Mouse (Mus musculus): ENCODE measurements at regions not wholly inside any gene's neighbourhood (a gene's known extent, or its start where the extent isn't known, plus 50 kb on each side); places are given as distances from the start of the nearest gene placed in this dataset.

DNA sequence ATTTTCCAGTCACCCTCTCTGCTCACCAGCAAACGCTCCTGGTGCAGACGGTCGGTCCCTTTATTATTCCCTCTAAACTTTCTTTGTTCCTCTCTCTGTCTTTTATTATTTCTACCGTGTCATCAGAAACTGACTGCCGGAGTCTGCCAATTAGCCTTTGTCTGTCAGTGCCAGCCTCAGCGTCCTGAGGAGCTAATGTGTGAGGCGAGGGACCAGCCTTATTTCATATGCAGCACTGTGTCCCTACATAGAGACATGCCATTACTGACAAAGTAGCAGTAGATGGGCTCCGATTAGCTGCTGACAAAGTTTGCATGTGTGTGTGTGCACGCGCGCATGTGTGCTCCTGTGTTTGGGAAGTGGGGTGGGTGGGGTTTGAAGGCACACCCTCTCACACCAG lies 82.6 kb upstream of the Zfp64 start:
- Histone ChIP-seq H3K36me3 (ENCODE audit: control insufficient read depth, insufficient read depth, low read length) (no peaks in the 10 kb centered on the region), H3K9me3 (ENCODE audit: control insufficient read depth, low read length) (no peaks in the 10 kb centered on the region), H3K27ac (ENCODE audit: low read length) (no peak overlapping the region), H3K9ac (ENCODE audit: low read length) (no peak overlapping the region), H3K4me1 (replicated peaks; ENCODE audit: control insufficient read depth, insufficient read depth, low read length) (no peaks in the 10 kb centered on the region), H3K4me3 (ENCODE audit: low read length) (no peak overlapping the region), H3K4me2 (ENCODE audit: low read depth, low read length) (no peak overlapping the region), H3K27me3 (ENCODE audit: control insufficient read depth, insufficient read depth, low read depth, low read length) (no peaks in the 10 kb centered on the region)
- 85% methylated on average over 11 of the region's 11 CpGs for WGBS
- ATAC-seq (ENCODE audit: low read depth): no peak

DNA sequence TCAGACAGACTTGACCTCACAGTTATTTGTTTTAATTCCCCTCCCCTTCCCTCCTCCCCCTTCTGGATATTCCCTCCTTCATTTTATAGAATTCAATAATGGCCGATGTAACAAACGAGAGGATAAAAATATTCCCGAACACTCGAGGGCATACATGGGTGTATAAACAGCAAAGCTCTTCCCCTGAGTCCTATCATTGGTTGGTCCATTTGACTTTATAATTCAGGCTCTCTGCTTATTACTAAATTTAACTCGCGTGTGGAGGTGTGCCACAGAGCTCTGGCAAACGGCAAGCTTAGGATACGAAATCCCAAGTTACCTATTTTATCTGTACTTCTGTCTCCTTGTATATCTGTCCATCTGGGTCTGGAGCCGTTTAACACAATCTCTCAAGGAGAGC lies 82.1 kb upstream of the Zfp64 start:
- no peaks in the 10 kb centered on the region for H3K36me3 ChIP-seq (ENCODE audit: control insufficient read depth, insufficient read depth, low read length)
- H3K9me3 ChIP-seq (ENCODE audit: control insufficient read depth, low read length): no peaks in the 10 kb centered on the region
- no peak overlapping the region for H3K4me3 ChIP-seq (ENCODE audit: low read length)
- no peaks in the 10 kb centered on the region for H3K4me1 ChIP-seq (replicated peaks; ENCODE audit: control insufficient read depth, insufficient read depth, low read length)
- WGBS: 76% methylated on average over 9 of the region's 9 CpGs
- no peak for ATAC-seq (ENCODE audit: low read depth)
- H3K27ac ChIP-seq (ENCODE audit: low read length): no peak overlapping the region
- H3K9ac ChIP-seq (ENCODE audit: low read length): no peak overlapping the region
- H3K4me2 ChIP-seq (ENCODE audit: low read depth, low read length): no peak overlapping the region
- no peaks in the 10 kb centered on the region for H3K27me3 ChIP-seq (ENCODE audit: control insufficient read depth, insufficient read depth, low read depth, low read length)

DNA sequence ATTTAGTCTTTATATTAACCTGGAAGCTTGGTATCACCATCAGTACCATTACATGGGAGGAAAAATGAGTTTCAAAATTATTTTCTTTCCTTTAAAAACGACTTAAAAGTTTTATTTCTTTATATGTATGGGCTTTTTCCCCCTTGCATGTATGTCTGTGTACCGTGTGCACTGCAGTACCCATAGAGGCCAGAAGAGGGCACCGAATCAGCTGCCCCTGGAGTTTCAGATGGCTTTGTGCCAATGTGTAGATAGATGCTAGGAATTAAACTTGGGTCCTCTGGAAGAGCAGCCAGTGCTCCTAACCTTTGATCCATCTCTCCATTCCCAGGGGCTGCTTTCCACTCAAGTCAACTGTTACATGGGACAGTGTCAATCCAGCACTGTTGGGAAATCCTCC lies 79.9 kb upstream of the Zfp64 start:
- no peak for ATAC-seq (ENCODE audit: low read depth)
- 42% methylated on average over 3 of the region's 3 CpGs for WGBS
- H3K9me3 ChIP-seq (ENCODE audit: control insufficient read depth, low read length): no peaks in the 10 kb centered on the region
- H3K36me3 ChIP-seq (ENCODE audit: control insufficient read depth, insufficient read depth, low read length): no peaks in the 10 kb centered on the region
- no peaks in the 10 kb centered on the region for H3K4me1 ChIP-seq (replicated peaks; ENCODE audit: control insufficient read depth, insufficient read depth, low read length)
- H3K27ac ChIP-seq (ENCODE audit: low read length): no peak overlapping the region
- H3K27me3 ChIP-seq (ENCODE audit: control insufficient read depth, insufficient read depth, low read depth, low read length): no peaks in the 10 kb centered on the region
- no peak overlapping the region for H3K4me3 ChIP-seq (ENCODE audit: low read length)
- H3K9ac ChIP-seq (ENCODE audit: low read length): no peak overlapping the region
- H3K4me2 ChIP-seq (ENCODE audit: low read depth, low read length): no peak overlapping the region

DNA sequence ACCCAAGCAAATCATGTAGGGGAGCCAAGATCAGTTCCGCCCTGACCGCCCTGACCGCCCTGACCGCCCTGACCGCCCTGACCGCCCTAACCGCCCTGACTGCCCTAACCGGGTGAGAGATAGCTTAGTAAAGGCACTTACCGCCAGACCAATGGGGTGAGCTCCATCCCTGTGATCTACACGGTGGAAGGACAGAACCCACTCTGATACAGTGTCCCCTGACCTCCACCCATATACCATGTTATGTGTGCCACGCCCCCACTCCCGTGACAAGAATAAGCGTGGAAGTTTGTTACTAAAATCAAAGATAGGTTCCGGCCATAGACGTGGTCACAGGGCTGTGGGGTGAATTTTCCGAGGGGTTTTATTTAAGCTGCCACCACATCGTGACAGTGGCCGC lies 78.6 kb upstream of the Zfp64 start:
- no peak overlapping the region for H3K4me2 ChIP-seq (ENCODE audit: low read depth, low read length)
- H3K27me3 ChIP-seq (ENCODE audit: control insufficient read depth, insufficient read depth, low read depth, low read length): no peaks in the 10 kb centered on the region
- no peak for ATAC-seq (ENCODE audit: low read depth)
- H3K9me3 ChIP-seq (ENCODE audit: control insufficient read depth, low read length): no peaks in the 10 kb centered on the region
- H3K27ac ChIP-seq (ENCODE audit: low read length): no peak overlapping the region
- H3K4me3 ChIP-seq (ENCODE audit: low read length): no peak overlapping the region
- H3K4me1 ChIP-seq (replicated peaks; ENCODE audit: control insufficient read depth, insufficient read depth, low read length): no peaks in the 10 kb centered on the region
- no peak overlapping the region for H3K9ac ChIP-seq (ENCODE audit: low read length)
- H3K36me3 ChIP-seq (ENCODE audit: control insufficient read depth, insufficient read depth, low read length): no peaks in the 10 kb centered on the region
- WGBS: 57% methylated on average over 18 of the region's 18 CpGs

DNA sequence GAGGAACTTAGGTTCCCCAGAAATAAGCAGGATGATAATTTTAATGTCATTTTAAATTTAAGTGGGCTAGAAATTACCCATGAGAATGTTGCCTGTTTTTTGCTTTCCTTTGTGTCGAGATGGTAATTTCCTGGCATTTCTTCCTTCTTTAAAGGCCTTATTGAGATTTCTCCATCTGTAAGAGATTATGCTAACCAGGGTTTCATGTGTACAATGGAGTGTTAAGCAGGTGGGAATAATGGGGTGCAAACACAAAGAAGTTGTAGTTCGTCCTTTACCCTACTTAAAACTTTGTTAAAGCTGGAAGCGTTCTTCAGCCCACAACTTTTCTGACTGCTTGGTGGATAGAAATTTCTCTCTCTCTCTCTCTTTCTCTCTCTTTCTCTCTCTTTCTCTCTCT lies 77.8 kb upstream of the Zfp64 start:
- no peak for ATAC-seq (ENCODE audit: low read depth)

DNA sequence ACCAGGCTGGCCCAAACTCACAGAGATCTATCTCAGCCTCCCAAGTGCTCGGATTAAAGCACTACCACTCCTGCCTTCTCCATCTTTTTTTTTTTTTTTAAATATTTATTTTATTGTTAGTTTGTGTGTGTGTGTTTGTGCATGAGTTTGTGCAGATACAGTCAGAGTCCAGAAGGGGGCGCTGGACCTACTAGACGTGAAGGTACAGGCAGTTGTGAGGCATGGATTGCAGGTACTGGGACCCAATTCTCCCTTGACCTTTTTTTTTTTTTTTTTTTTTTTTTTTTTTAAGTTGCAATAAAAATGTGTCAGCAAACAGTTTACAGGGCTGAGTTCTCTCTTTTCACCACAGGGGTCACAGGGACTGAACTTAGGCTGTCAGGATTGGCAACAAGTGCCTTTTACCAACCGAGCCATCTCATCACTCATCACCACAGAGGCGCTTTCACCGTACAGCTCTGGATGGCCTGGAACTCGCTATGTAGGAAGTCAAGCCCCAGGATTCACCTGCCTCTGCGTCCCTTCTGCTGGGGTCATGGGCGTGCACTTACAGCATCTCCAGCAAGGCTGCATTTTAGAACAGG lies 73.2 kb upstream of the Zfp64 start:
- H3K36me3 ChIP-seq (ENCODE audit: control insufficient read depth, insufficient read depth, low read length): no peaks in the 10 kb centered on the region
- 56% methylated on average over 9 of the region's 9 CpGs for WGBS
- ATAC-seq (ENCODE audit: low read depth): peak; percentile 72; the same call in 1 of the 2 replicates
- no peaks in the 10 kb centered on the region for H3K4me1 ChIP-seq (replicated peaks; ENCODE audit: control insufficient read depth, insufficient read depth, low read length)
- no peaks in the 10 kb centered on the region for H3K27me3 ChIP-seq (ENCODE audit: control insufficient read depth, insufficient read depth, low read depth, low read length)
- H3K9me3 ChIP-seq (ENCODE audit: control insufficient read depth, low read length): no peaks in the 10 kb centered on the region
- H3K4me3 ChIP-seq (ENCODE audit: low read length): no peak overlapping the region
- no peak overlapping the region for H3K27ac ChIP-seq (ENCODE audit: low read length)
- no peak overlapping the region for H3K9ac ChIP-seq (ENCODE audit: low read length)
- H3K4me2 ChIP-seq (ENCODE audit: low read depth, low read length): no peak overlapping the region

More for the DNA sequence above, 77.8 kb upstream of the Zfp64 start:
- Histone ChIP-seq H3K27me3 (ENCODE audit: control insufficient read depth, insufficient read depth, low read depth, low read length) (no peaks in the 10 kb centered on the region), H3K4me1 (replicated peaks; ENCODE audit: control insufficient read depth, insufficient read depth, low read length) (no peaks in the 10 kb centered on the region), H3K4me2 (ENCODE audit: low read depth, low read length) (no peak overlapping the region), H3K27ac (ENCODE audit: low read length) (no peak overlapping the region), H3K36me3 (ENCODE audit: control insufficient read depth, insufficient read depth, low read length) (no peaks in the 10 kb centered on the region), H3K4me3 (ENCODE audit: low read length) (no peak overlapping the region), H3K9me3 (ENCODE audit: control insufficient read depth, low read length) (no peaks in the 10 kb centered on the region), H3K9ac (ENCODE audit: low read length) (no peak overlapping the region)
- WGBS: 76% methylated on average over 3 of the region's 3 CpGs

DNA sequence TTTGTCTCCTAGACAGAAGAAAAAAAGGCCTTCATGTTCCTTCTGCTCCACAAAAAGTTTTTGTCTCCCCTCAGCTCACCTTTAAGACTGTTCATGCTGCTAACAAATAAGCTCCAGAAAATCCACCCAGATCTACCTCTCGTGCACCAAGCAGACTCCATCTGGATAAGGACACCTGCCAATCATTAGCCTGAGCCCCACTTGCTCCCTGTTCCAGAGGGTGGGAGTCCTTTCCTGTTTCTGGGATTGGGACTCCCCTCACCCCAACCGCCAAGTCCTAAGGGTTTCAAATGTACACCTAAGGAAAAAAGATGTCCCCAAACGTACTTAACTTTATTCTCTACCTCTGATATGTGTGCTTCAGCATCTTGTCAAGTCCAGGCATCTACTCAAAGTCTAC lies 63.6 kb upstream of the Zfp64 start:
- no peak for ATAC-seq (ENCODE audit: low read depth)
- H3K27me3 ChIP-seq (ENCODE audit: control insufficient read depth, insufficient read depth, low read depth, low read length): no peaks in the 10 kb centered on the region
- no peaks in the 10 kb centered on the region for H3K9me3 ChIP-seq (ENCODE audit: control insufficient read depth, low read length)
- no peak overlapping the region for H3K4me3 ChIP-seq (ENCODE audit: low read length)
- no peak overlapping the region for H3K4me2 ChIP-seq (ENCODE audit: low read depth, low read length)
- no peak overlapping the region for H3K9ac ChIP-seq (ENCODE audit: low read length)
- 66% methylated on average over 3 of the region's 3 CpGs for WGBS
- no peaks in the 10 kb centered on the region for H3K36me3 ChIP-seq (ENCODE audit: control insufficient read depth, insufficient read depth, low read length)
- H3K27ac ChIP-seq (ENCODE audit: low read length): no peak overlapping the region
- no peaks in the 10 kb centered on the region for H3K4me1 ChIP-seq (replicated peaks; ENCODE audit: control insufficient read depth, insufficient read depth, low read length)

DNA sequence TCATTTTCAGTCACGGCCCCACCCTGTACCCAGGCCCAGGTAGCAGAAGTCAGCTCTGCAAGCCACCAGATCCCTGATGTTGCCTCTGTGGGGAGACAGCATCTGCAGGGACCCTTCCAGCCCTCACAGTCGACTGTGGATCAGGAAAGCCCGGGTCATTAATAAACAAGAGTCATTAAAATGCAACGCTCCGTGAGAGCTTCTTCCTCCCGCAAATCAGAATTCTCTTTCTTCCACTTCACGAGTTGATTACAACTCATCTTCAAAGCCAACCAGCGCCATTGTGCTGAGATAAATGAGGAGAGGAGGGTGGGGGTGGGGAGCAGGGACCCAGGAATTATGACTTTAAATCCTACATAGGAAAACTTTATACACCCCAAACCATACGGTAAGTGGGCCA lies 54.9 kb upstream of the Zfp64 start:
- Histone ChIP-seq H3K4me3 (ENCODE audit: low read length) (no peak overlapping the region), H3K4me1 (replicated peaks; ENCODE audit: control insufficient read depth, insufficient read depth, low read length) (no peaks in the 10 kb centered on the region), H3K9ac (ENCODE audit: low read length) (no peak overlapping the region), H3K4me2 (ENCODE audit: low read depth, low read length) (no peak overlapping the region), H3K27ac (ENCODE audit: low read length) (no peak overlapping the region), H3K36me3 (ENCODE audit: control insufficient read depth, insufficient read depth, low read length) (no peaks in the 10 kb centered on the region), H3K27me3 (ENCODE audit: control insufficient read depth, insufficient read depth, low read depth, low read length) (no peaks in the 10 kb centered on the region), H3K9me3 (ENCODE audit: control insufficient read depth, low read length) (no peaks in the 10 kb centered on the region)
- 43% methylated on average over 9 of the region's 9 CpGs for WGBS
- no peak for ATAC-seq (ENCODE audit: low read depth)

DNA sequence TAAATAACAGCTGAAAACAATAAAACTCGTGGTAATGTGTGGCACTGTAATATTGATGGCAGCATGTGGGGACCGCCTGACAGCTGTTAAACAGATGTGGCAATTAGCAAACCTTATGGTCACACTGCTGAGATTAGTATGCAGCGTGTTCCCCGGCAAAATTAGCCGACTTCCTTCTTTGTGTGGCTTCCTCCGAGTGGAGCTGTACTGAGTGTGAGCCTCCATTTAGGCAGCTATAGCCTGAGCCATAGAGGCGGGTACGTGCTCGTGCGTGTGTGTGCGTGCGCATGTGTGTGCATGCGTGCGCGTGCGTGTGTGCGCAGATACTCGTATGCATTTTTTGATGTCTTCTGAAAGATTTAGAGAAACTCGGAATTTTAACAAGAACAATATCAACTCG lies 53.4 kb upstream of the Zfp64 start:
- Histone ChIP-seq H3K9ac (ENCODE audit: low read length) (no peak overlapping the region), H3K4me1 (replicated peaks; ENCODE audit: control insufficient read depth, insufficient read depth, low read length) (no peaks in the 10 kb centered on the region), H3K4me2 (ENCODE audit: low read depth, low read length) (no peak overlapping the region), H3K9me3 (ENCODE audit: control insufficient read depth, low read length) (no peaks in the 10 kb centered on the region), H3K4me3 (ENCODE audit: low read length) (no peak overlapping the region), H3K27me3 (ENCODE audit: control insufficient read depth, insufficient read depth, low read depth, low read length) (no peaks in the 10 kb centered on the region), H3K27ac (ENCODE audit: low read length) (no peak overlapping the region), H3K36me3 (ENCODE audit: control insufficient read depth, insufficient read depth, low read length) (no peaks in the 10 kb centered on the region)
- 71% methylated on average over 20 of the region's 20 CpGs for WGBS
- ATAC-seq (ENCODE audit: low read depth): peak; percentile 52; the same call in 1 of the 2 replicates

DNA sequence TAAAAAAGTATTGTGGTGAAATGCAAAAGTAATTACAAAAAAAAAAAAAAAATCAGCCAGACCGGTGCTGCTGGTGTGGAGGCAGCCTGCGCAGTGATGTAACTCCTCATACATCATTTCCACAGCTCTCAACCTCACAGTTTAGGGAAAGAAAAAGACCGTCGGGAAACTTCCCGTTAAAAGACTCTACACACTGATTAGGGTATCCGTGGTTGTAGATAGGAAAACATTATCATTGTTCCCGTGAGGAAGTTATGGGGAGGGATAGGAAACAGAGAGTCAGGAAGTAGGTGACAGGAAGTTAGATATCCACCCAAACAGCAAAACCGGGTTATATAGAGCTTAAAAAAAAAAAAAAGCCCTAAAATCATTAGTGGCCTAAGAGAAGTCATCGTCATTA lies 52.9 kb upstream of the Zfp64 start:
- Histone ChIP-seq H3K27me3 (ENCODE audit: control insufficient read depth, insufficient read depth, low read depth, low read length) (no peaks in the 10 kb centered on the region), H3K9me3 (ENCODE audit: control insufficient read depth, low read length) (no peaks in the 10 kb centered on the region), H3K4me2 (ENCODE audit: low read depth, low read length) (peak overlapping the region; percentile 26), H3K36me3 (ENCODE audit: control insufficient read depth, insufficient read depth, low read length) (no peaks in the 10 kb centered on the region), H3K4me3 (ENCODE audit: low read length) (no peak overlapping the region), H3K4me1 (replicated peaks; ENCODE audit: control insufficient read depth, insufficient read depth, low read length) (no peaks in the 10 kb centered on the region), H3K9ac (ENCODE audit: low read length) (no peak overlapping the region), H3K27ac (ENCODE audit: low read length) (peak overlapping the region; percentile 69)
- WGBS: 31% methylated on average over 9 of the region's 9 CpGs
- peak; percentile 59 for ATAC-seq (ENCODE audit: low read depth)
